Mouse (Mus musculus) heart, adult 2 months (tissue): Measurements from ENCODE around the gene Pgam1.

ENCODE experiments used
- CTCF ChIP-seq: fragments of 200-600 bp; IDR thresholded peaks from 2 replicates; pipeline ENCODE4 v1.8.1; 2022; ENCODE audit warnings: antibody characterized with exemption, mild to moderate bottlenecking, moderate library complexity
- POLR2A ChIP-seq: fragments of 200-500 bp; IDR thresholded peaks from 2 replicates; pipeline ENCODE4 v1.6.1; 2011; ENCODE audit warnings: mild to moderate bottlenecking, low read depth, low read length, control low read depth; ENCODE audit not compliant: insufficient read depth

DNA sequence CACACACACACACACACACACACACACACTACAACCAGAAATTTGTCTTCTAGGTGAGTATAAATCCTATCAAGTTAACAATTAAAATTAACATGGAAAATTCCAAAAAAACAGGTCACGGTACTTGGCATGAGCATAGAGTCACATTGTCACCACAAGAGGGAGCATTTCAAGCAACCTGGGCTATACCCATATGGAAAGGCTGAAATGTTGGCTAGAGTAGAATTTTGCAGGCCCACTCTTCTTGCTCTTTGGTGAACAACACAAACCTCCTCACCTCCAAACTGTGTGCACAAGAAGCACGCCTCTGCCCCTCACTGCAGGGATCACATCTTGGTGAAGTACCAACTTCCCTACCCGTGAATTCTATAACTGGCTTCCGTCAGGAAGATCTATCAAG is 12.9 kb upstream of the Pgam1 start:
- TF ChIP-seq CTCF (peak; percentile 76), POLR2A (no peak)
